Mouse (Mus musculus) brain, embryonic 18.5 days (tissue): ENCODE data around the gene Azin2.

Experiments used
- DNase-seq: peaks from one replicate; pipeline ENCODE4 v3.0.0-alpha.2; 2012; ENCODE audit warnings: low read depth, low spot score

The Azin2 gene

GRCm38 (mm10) chr4:128978634-128979033 lies 16.4 kb upstream of the Azin2 start:
- DNase-seq, result no peak

DNA sequence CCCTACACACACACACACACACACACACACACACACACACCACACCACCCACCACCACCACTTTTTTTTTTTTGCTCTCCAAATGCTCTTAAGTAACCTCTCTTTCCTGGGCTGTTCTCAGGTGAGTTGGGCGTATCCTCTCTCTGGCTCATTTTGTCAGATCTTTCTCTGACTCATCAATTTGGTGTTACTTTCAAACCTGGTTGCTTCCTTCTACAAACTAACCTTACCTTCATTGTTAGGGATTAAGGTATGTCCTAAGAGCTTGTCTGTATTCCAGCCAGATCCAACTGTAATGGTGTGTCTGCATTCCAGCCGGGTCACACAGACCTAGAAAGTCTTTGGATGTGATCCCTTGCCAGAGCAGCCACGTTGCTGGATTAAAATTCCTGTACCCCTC lies 15.0 kb upstream of the Azin2 start:
- no peak for DNase-seq

- no peak for DNase-seq
These were observed 14.3 kb upstream of the Azin2 start for GRCm38 (mm10) chr4:128976577-128976976.

GRCm38 (mm10) chr4:128974677-128975076 lies 12.4 kb upstream of the Azin2 start:
- no peak for DNase-seq

GRCm38 (mm10) chr4:128971065-128971694 lies 8.9 kb upstream of the Azin2 start:
- no peak for DNase-seq

DNA sequence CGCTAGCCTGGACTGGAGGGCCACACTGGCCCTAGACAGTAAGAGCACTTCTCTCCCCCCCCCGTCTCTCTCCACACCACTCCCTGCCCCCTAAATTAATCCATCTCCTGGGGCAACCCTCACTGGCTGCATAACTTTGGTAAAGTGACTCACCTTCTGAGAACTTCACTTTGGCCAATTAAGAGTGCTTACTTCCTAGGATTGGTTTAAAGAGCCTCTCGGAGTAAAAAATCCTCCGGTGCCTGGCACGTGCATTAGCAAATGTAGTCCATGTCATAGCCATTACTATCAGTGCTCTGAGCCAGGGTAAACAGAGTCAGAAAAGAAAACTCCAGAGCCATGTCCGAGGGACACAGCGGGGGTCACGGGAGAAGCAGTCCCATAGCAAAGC lies 8.2 kb upstream of the Azin2 start:
- DNase-seq, result no peak

DNA sequence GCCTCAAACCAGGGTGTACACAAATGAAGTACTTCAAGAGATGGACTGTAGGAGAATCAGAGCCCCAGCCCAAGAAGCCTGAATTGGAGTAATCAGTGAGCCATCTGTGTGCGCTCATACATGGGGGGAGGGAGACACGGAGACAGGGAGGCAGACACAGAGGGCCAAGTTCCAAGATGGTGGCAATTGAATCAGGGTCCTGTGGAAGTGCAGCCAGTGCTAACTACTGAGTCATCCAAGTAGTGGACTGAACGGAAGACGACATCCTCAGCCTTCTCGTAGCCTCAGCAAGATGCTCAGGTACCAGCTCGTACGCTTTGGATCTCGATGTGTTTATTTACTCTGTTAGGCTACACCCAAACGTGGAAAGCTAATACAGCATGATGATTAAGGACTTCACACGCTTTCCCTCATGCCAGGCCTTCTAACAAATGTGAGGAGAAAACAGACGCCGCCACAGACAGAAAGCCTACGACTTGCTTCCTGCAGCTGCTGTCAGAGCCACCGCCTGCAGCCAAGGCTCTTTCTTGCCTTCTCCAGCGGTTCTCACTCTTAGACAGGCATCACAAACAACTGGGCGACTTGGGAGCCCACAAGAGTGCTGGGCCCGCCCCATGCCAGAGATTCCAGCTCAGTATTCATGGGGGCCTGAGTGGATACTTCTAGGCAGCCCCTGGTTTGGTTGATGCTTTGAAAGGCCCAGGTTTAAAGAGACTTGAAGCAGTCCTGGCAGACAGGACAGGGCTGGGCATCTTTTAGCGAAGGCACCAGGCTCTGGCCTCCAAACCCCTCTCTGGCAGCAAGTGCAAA lies 7.6 kb upstream of the Azin2 start:
- no peak for DNase-seq

DNA sequence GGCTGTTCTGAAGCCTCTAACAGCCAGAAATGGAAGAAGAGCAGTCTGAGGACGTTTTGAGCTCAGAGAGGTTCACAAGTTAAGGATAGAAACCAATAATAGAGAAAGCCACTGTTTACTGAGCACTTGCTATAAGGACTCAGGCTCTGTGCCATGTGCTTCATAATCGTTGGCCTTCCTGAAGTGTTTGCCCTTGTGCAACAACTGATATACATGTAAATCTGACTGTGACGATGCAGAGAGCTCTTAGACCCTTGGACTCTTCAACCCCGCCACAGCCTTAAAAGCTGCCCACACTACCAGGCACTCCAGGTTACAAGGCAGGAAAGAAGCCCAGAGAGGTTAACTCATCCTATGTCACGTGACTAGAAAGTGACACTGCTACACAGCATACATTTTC lies 6.8 kb upstream of the Azin2 start:
- DNase-seq, result no peak

DNA sequence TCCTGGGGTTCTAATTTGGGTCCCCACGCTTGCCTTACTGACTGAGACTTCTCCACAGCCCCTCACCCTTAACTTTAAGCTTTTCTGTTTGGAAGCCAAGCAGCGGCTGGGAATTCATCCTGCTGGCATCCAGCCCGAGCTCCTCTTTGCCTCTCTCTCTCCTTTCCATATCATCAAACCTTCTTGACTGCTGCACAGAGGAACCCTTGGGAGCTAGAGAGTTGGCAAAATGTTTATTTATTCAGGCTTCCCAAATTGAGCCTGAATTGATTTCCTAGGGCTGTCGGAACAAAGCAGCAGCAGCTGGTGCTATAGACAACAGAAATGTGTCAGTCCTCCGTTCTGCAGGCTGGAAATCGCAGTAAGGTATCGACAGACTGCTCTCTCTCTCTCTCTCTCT lies 4.5 kb upstream of the Azin2 start:
- DNase-seq, result no peak

GRCm38 (mm10) chr4:128962926-128963290 lies 666 bp upstream of the Azin2 start:
- no peak for DNase-seq

GRCm38 (mm10) chr4:128961301-128962028 lies 777 bp downstream of the Azin2 start:
- DNase-seq, result no peak

GRCm38 (mm10) chr4:128959676-128960075 lies 2.6 kb downstream of the Azin2 start:
- no peak for DNase-seq

DNA sequence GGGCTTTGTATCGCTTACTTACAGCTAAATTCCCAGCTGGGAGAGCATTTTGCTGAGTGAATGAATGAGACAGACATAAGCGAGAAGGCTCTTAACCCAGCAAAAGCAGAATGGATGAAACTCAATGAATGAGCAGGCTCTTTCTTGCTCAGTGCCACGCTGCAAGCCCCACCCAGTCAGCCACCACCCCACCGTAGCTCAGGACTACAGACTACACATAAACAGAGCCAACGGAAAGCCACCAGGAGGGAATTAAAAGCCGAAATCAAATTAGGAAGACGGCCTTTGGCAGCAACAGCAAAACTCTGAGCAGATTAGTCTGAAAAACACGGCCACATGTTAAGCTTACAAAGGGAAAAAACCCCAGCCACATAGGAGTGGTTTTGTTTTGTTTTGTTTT lies 3.4 kb downstream of the Azin2 start:
- no peak for DNase-seq

DNA sequence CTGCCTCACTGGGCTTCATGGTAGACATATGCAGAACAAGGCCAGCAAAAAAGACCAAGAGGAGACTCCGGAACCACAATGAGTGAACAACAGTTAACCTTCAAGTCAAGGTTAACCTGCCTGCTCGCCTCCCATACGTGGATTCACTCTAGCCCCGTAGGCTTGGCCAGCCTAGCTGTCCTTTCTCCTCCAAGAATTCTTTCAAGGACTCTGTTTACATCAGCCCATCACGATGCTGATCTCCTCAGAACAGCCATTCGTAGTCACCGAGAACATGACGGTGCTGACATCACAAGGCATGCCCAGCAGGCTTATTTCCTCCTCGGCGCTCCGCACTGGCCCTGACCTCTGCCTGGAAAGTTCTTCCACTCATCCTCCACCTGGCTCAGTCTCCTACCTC lies 4.1 kb downstream of the Azin2 start:
- no peak for DNase-seq

- no peak for DNase-seq
These were observed 4.9 kb downstream of the Azin2 start for GRCm38 (mm10) chr4:128957155-128957911.

GRCm38 (mm10) chr4:128953851-128954250 lies 8.4 kb downstream of the Azin2 start:
- no peak for DNase-seq

- DNase-seq, result no peak
These were observed 11.8 kb downstream of the Azin2 start for GRCm38 (mm10) chr4:128950461-128950860.

- DNase-seq, result no peak
These were observed 12.7 kb downstream of the Azin2 start for GRCm38 (mm10) chr4:128949470-128950005.

- DNase-seq, result no peak
These were observed 14.0 kb downstream of the Azin2 start for GRCm38 (mm10) chr4:128948137-128948674.

GRCm38 (mm10) chr4:128947326-128947933 lies 14.8 kb downstream of the Azin2 start:
- DNase-seq, result no peak

DNA sequence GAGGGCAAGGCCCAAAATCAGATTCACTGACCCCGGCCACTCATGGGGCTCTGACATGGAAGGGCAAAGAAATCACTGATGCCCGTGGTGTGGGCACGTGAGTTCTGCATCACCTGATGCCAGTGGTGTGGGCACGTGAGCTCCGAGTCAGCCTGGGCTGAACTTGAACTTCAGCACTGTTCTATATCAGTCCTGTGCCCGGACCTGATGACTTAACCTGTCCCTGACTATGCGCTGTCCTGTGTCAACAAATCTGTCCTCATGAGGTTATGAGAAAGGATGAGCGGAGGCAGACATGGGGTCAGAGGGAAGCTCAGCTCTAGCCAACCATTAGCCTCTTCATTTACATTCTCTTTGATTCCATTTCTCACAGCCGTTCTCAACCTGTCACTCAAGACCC lies 15.5 kb downstream of the Azin2 start:
- DNase-seq, result no peak
